Mouse (Mus musculus): ENCODE data around the gene Nubp1. TPM values are rescaled to one million over a fixed set of nuclear protein-coding genes. Genes with fewer than 3 reads are reported as not detected.

Gene Nubp1
- polyA plus RNA-seq (2012; rRNA removed; ENCODE audit: low replicate concordance): 16.1 and 16.7 TPM in 2 replicates

GRCm38 (mm10) chr16:10411764-10412746, at the start of gene Nubp1:
Gene Nubp1, plus strand, starts transcription at chr16:10411948.

DNA sequence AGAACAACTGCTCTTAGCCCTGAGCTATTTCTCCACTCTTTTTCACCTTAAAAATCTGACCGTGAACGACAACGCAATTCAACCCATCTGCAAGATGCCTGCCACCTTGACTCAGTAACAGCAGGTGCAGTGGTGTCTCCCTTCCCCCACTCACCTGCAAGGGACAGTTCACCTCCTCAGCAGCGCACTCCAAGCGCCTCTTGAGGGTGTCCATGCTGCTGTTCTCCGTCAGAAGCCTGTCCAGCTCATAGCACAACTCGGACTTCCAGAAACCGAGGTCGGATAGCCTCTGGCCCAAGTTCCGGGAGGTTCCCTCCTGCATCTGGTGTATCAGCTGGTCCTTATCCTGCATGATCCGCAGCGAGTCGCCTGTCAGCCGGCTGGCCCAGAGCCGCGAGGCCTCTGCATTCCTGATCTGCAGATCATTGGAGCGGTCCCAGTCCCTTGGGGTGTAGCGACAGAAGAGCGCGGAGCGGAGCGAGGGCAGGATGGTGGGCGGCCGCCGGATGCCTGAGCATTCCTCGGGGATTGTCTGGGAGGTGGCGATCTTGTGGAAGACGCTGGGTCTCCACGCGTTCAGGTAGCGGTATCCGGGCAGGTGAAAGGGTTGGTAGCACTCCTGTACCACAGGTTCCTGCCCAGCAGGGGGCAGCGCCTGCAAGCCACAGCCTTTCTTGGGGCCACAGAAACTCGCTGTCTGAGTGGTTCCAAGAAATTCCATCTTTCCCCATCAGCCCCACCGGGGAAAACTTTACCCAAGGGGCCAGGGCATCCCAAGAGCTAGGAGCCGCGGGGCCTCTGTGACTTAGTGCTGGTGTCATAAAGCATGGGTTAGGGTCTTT, 16.8 kb upstream of the Nubp1 start, which contains the start of gene Tekt5:
TSS of gene Tekt5 (minus strand) at position 792 of the 842 bp plus-strand sequence.

GRCm38 (mm10) chr16:10447264-10447594, 35.5 kb downstream of the Nubp1 start, which contains the start of gene Tvp23a:
Gene Tvp23a, minus strand, starts transcription at chr16:10447362.

Other genes with a start within 250 kb of the Nubp1 start
- gene Rpl39l, start 241.7 kb upstream of the Nubp1 start, polyA plus RNA-seq (2012; rRNA removed; ENCODE audit: low replicate concordance): not detected in 2 replicates
- gene Atf7ip2, start 219.2 kb upstream of the Nubp1 start, polyA plus RNA-seq (2012; rRNA removed; ENCODE audit: low replicate concordance): not detected in 2 replicates
- gene Emp2, start 98.0 kb upstream of the Nubp1 start, polyA plus RNA-seq (2012; rRNA removed; ENCODE audit: low replicate concordance): 3.6 and 7.9 TPM in 2 replicates
- not detected in 2 replicates for gene Tekt5, start 16.5 kb upstream of the Nubp1 start, polyA plus RNA-seq (2012; rRNA removed; ENCODE audit: low replicate concordance)
- gene Tvp23a, start 35.4 kb downstream of the Nubp1 start, polyA plus RNA-seq (2012; rRNA removed; ENCODE audit: low replicate concordance): 1.8 and 2.1 TPM in 2 replicates
- gene Ciita, start 68.1 kb downstream of the Nubp1 start, polyA plus RNA-seq (2012; rRNA removed; ENCODE audit: low replicate concordance): 3.8 and 8.1 TPM in 2 replicates
- 40.6 and 63.1 TPM in 2 replicates for gene Dexi, start 131.1 kb downstream of the Nubp1 start, polyA plus RNA-seq (2012; rRNA removed; ENCODE audit: low replicate concordance)
- 8.0 and 8.2 TPM in 2 replicates for gene Clec16a, start 133.4 kb downstream of the Nubp1 start, polyA plus RNA-seq (2012; rRNA removed; ENCODE audit: low replicate concordance)